Mouse (Mus musculus) CH12.LX (cell line): ENCODE measurements at regions not wholly inside any gene's neighbourhood (a gene's known extent, or its start where the extent isn't known, plus 50 kb on each side); places are given as distances from the start of the nearest gene placed in this dataset.

Source experiments
- CHD1 ChIP-seq: IDR thresholded peaks from 2 replicates; pipeline ENCODE4 v1.6.1; 2012; ENCODE audit warnings: low read depth, low read length, improper control_type of control experiment, inconsistent platforms
- CTCF ChIP-seq, 2 experiments: IDR thresholded peaks in 1 of 2; conservative IDR thresholded peaks in 1 of 2; 2 replicates each; pipeline ENCODE4 v1.5.1; 2011 to 2012; ENCODE audit warnings: low read depth in 2 of 2, low read length in 2 of 2, improper control_type of control experiment in 1 of 2, inconsistent platforms in 1 of 2, mild to moderate bottlenecking in 1 of 2, moderate library complexity in 1 of 2
- EP300 ChIP-seq: IDR thresholded peaks from 2 replicates; pipeline ENCODE4 v1.6.1; 2011; ENCODE audit warnings: low read length, improper control_type of control experiment
- GABPA ChIP-seq: IDR thresholded peaks from 2 replicates; pipeline ENCODE4 v1.6.1; 2012; ENCODE audit warnings: low read depth, low read length, improper control_type of control experiment, inconsistent platforms; ENCODE audit not compliant: insufficient replicate concordance
- HCFC1 ChIP-seq: IDR thresholded peaks from 2 replicates; pipeline ENCODE4 v1.6.1; 2012; ENCODE audit warnings: low read depth, mild to moderate bottlenecking, inconsistent platforms, low read length, improper control_type of control experiment
- KAT2A ChIP-seq: IDR thresholded peaks from 2 replicates; pipeline ENCODE4 v1.6.1; 2012; ENCODE audit warnings: low read length, improper control_type of control experiment, inconsistent platforms; ENCODE audit not compliant: insufficient replicate concordance
- MAFK ChIP-seq: IDR thresholded peaks from 2 replicates; pipeline ENCODE4 v1.6.1; 2011; ENCODE audit warnings: low read length, improper control_type of control experiment; ENCODE audit not compliant: insufficient replicate concordance
- MAX ChIP-seq: IDR thresholded peaks from 2 replicates; pipeline ENCODE4 v1.6.1; 2011; ENCODE audit warnings: low read length, improper control_type of control experiment
- POLR2A ChIP-seq: IDR thresholded peaks from 2 replicates; pipeline ENCODE4 v1.6.1; 2011; ENCODE audit warnings: low read depth, mild to moderate bottlenecking, improper control_type of control experiment, low read length
- RCOR1 ChIP-seq: conservative IDR thresholded peaks from 2 replicates; pipeline ENCODE4 v1.6.1; 2012; ENCODE audit warnings: low read depth, mild to moderate bottlenecking, inconsistent platforms, low read length, improper control_type of control experiment
- TCF12 ChIP-seq: IDR thresholded peaks from 2 replicates; pipeline ENCODE4 v1.6.1; 2014; ENCODE audit warnings: low read depth, mild to moderate bottlenecking, inconsistent platforms, low read length, improper control_type of control experiment
- USF2 ChIP-seq: conservative IDR thresholded peaks from 2 replicates; pipeline ENCODE4 v1.6.1; 2011; ENCODE audit warnings: low read depth, low read length, improper control_type of control experiment
- ZKSCAN1 ChIP-seq: IDR thresholded peaks from 2 replicates; pipeline ENCODE4 v1.6.1; 2012; ENCODE audit warnings: low read depth, inconsistent platforms, low read length, improper control_type of control experiment, borderline replicate concordance

DNA sequence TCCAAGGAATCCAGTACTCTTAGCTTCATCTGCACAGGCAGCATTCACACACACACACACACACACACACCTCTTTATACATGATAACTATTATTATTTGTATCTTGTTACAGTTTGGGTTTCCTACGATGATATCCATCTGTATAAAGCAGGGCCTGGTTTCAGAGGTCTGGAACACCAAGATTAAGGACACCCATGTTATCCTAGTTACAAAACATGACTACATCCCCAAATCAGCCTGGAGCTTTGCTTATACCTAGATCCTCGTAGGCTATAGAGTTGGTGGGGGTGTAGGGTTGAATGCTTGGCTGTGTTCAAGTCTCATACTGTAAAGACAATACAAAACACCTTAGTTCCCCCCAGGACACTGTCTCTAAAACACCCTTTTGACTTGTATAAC, 56.0 kb upstream of the Tpm1 start:
- TF ChIP-seq POLR2A, result no peak
- TF ChIP-seq GABPA, result no peak
- TF ChIP-seq KAT2A, result no peak
- TF ChIP-seq CTCF (conservative IDR thresholded peaks at IDR 0.05 in 1 of 2, IDR thresholded peaks at IDR 0.05 in 1 of 2; ENCODE audit: low read depth in 2 of 2, low read length in 2 of 2), result no peak
- TF ChIP-seq MAFK, result no peak
- TF ChIP-seq USF2, result no peak
- TF ChIP-seq CHD1, result no peak
- TF ChIP-seq TCF12, result no peak
- TF ChIP-seq ZKSCAN1, result no peak
- TF ChIP-seq RCOR1, result no peak
- TF ChIP-seq HCFC1, result no peak
- no peak for TF ChIP-seq EP300
- TF ChIP-seq MAX, result no peak
